Mouse (Mus musculus) gastrocnemius, postnatal 36 days (tissue): Measurements from ENCODE around the gene Spata31d1b. TPM values are rescaled to one million over a fixed set of nuclear protein-coding genes. Genes with fewer than 3 reads are reported as not detected.
"Not testable (repeated sequence)": the region's sequence is repeated elsewhere in the genome, so short reads cannot be mapped to it uniquely, and the experiment has no call there.

ENCODE experiments used
- DNase-seq, 2 experiments: peaks; one replicate each; pipeline ENCODE4 v3.0.0; 2022
- intact Hi-C: fragments of 180-260 bp; cut with DNase I; formaldehyde crosslinking; loops from one replicate; pipeline ENCODE4 v1.15.1; 2025
- long read RNA-seq, 2 experiments: library from polyadenylated mRNA; stranded (forward); transcript quantifications; one replicate each; pipeline ENCODE4 v2.0.0; 2021
- total RNA-seq, 2 experiments: library from RNA; stranded (reverse); gene quantifications; 2 replicates each; pipeline ENCODE4 v1.2.3; 2021

The Spata31d1b gene
- not detected for total RNA-seq
- long read RNA-seq, experiment 1 = 0 reads
- long read RNA-seq, experiment 2 = 0 reads

GRCm38 (mm10) chr13:59711984-59712383, at the start of gene Spata31d1b:
Spata31d1b (plus strand) TSS chr13:59712284.
- intact Hi-C loops, DNase-seq: not testable (repeated sequence)

GRCm38 (mm10) chr13:59663939-59664712, 48.0 kb upstream of the Spata31d1b start:
- intact Hi-C loops = no loop called here
- no peak for DNase-seq

GRCm38 (mm10) chr13:59667763-59668162, 44.3 kb upstream of the Spata31d1b start:
- intact Hi-C loops = no loop called here
- no peak for DNase-seq

- intact Hi-C loops = no loop called here
- no peak for DNase-seq
Observed at GRCm38 (mm10) chr13:59668501-59669093, 43.5 kb upstream of the Spata31d1b start.

GRCm38 (mm10) chr13:59669946-59670345, 42.1 kb upstream of the Spata31d1b start:
- intact Hi-C loops = no loop called here
- no peak for DNase-seq

- intact Hi-C loops = no loop called here
- no peak for DNase-seq
Observed at GRCm38 (mm10) chr13:59671521-59671920, 40.6 kb upstream of the Spata31d1b start.

- intact Hi-C loops = no loop called here
- no peak for DNase-seq
Observed at GRCm38 (mm10) chr13:59672248-59672647, 39.8 kb upstream of the Spata31d1b start.

GRCm38 (mm10) chr13:59673597-59673996, 38.5 kb upstream of the Spata31d1b start:
- intact Hi-C loops = no loop called here
- no peak for DNase-seq

- intact Hi-C loops = no loop called here
- no peak for DNase-seq
Observed at GRCm38 (mm10) chr13:59674215-59674614, 37.9 kb upstream of the Spata31d1b start.

- intact Hi-C loops = no loop called here
- DNase-seq = no peak
Observed at GRCm38 (mm10) chr13:59674761-59675150, 37.3 kb upstream of the Spata31d1b start.

GRCm38 (mm10) chr13:59675151-59676011, 36.7 kb upstream of the Spata31d1b start, which contains the start of gene Golm1:
Golm1 (minus strand) TSS chr13:59675811.
- peak; percentile 40 to 42 for DNase-seq
- intact Hi-C loops = no loop called here

GRCm38 (mm10) chr13:59676316-59677229, 35.5 kb upstream of the Spata31d1b start:
- DNase-seq = no peak
- intact Hi-C loops = no loop called here

- no peak for DNase-seq
- intact Hi-C loops = no loop called here
Observed at GRCm38 (mm10) chr13:59679306-59679705, 32.8 kb upstream of the Spata31d1b start.

- intact Hi-C loops = no loop called here
- no peak for DNase-seq
Observed at GRCm38 (mm10) chr13:59679908-59680307, 32.2 kb upstream of the Spata31d1b start.

GRCm38 (mm10) chr13:59682629-59683028, 29.5 kb upstream of the Spata31d1b start:
- intact Hi-C loops = no loop called here
- no peak for DNase-seq

GRCm38 (mm10) chr13:59685236-59685635, 26.8 kb upstream of the Spata31d1b start:
- DNase-seq = no peak
- intact Hi-C loops = no loop called here

GRCm38 (mm10) chr13:59688338-59688770, 23.7 kb upstream of the Spata31d1b start:
- DNase-seq = no peak
- intact Hi-C loops = no loop called here

- intact Hi-C loops = no loop called here
- no peak for DNase-seq
Observed at GRCm38 (mm10) chr13:59689313-59689712, 22.8 kb upstream of the Spata31d1b start.

- intact Hi-C loops = no loop called here
- DNase-seq = no peak
Observed at GRCm38 (mm10) chr13:59689843-59690242, 22.2 kb upstream of the Spata31d1b start.

GRCm38 (mm10) chr13:59690576-59690975, 21.5 kb upstream of the Spata31d1b start:
- DNase-seq = no peak
- intact Hi-C loops = no loop called here
